Mouse (Mus musculus) monocyte, adult 5-6 weeks (primary cell): ENCODE results near the gene Ncam1. TPM values are rescaled to one million over a fixed set of nuclear protein-coding genes. Genes with fewer than 3 reads are reported as not detected.

Source experiments
- ATAC-seq: fragments of 153-309, 156-312 bp; replicated peaks from 2 replicates; pipeline ENCODE4 v1.8.0; 2017; ENCODE audit warnings: mild to moderate bottlenecking; ENCODE audit not compliant: low TSS enrichment, insufficient number of reproducible peaks, severe bottlenecking, poor library complexity, low FRiP score
- total RNA-seq: library from RNA; stranded (forward); fragments of 200-1000, 200-491, 200-594 nt; gene quantifications from 3 replicates; pipeline ENCODE4 v1.2.3, GENCODE M21; 2017

The Ncam1 gene
- total RNA-seq, 1 experiment from 2014 or later: not detected

GRCm38 (mm10) chr9:49594876-49595634 lies 203.7 kb downstream of the Ncam1 start:
- no peak for ATAC-seq

GRCm38 (mm10) chr9:49593951-49594536 lies 204.7 kb downstream of the Ncam1 start:
- ATAC-seq: no peak

- no peak for ATAC-seq
Measured at GRCm38 (mm10) chr9:49592006-49592405, 206.7 kb downstream of the Ncam1 start.

- no peak for ATAC-seq
Measured at GRCm38 (mm10) chr9:49590261-49590660, 208.5 kb downstream of the Ncam1 start.

- no peak for ATAC-seq
Measured at GRCm38 (mm10) chr9:49577136-49577535, 221.6 kb downstream of the Ncam1 start.

GRCm38 (mm10) chr9:49571695-49572510 lies 226.8 kb downstream of the Ncam1 start:
- ATAC-seq: no peak

GRCm38 (mm10) chr9:49570731-49571694 lies 227.7 kb downstream of the Ncam1 start:
- no peak for ATAC-seq

GRCm38 (mm10) chr9:49570033-49570660 lies 228.6 kb downstream of the Ncam1 start:
- ATAC-seq: no peak

GRCm38 (mm10) chr9:49565846-49566245 lies 232.9 kb downstream of the Ncam1 start:
- ATAC-seq: no peak

GRCm38 (mm10) chr9:49558941-49559340 lies 239.8 kb downstream of the Ncam1 start:
- ATAC-seq: no peak

GRCm38 (mm10) chr9:49551353-49551752 lies 247.4 kb downstream of the Ncam1 start:
- ATAC-seq: no peak

GRCm38 (mm10) chr9:49542593-49542992 lies 256.1 kb downstream of the Ncam1 start:
- ATAC-seq: no peak

- ATAC-seq: no peak
Measured at GRCm38 (mm10) chr9:49537814-49538213, 260.9 kb downstream of the Ncam1 start.

- ATAC-seq: no peak
Measured at GRCm38 (mm10) chr9:49536593-49536992, 262.1 kb downstream of the Ncam1 start.

GRCm38 (mm10) chr9:49534958-49535357 lies 263.8 kb downstream of the Ncam1 start:
- ATAC-seq: no peak

GRCm38 (mm10) chr9:49533912-49534491 lies 264.7 kb downstream of the Ncam1 start:
- ATAC-seq: peak; percentile 49

GRCm38 (mm10) chr9:49533455-49533854 lies 265.3 kb downstream of the Ncam1 start:
- ATAC-seq: no peak

GRCm38 (mm10) chr9:49531833-49532232 lies 266.9 kb downstream of the Ncam1 start:
- ATAC-seq: no peak
